10 mouse cellular contexts compared by ENCODE assay signal in the genomic region with DNA sequence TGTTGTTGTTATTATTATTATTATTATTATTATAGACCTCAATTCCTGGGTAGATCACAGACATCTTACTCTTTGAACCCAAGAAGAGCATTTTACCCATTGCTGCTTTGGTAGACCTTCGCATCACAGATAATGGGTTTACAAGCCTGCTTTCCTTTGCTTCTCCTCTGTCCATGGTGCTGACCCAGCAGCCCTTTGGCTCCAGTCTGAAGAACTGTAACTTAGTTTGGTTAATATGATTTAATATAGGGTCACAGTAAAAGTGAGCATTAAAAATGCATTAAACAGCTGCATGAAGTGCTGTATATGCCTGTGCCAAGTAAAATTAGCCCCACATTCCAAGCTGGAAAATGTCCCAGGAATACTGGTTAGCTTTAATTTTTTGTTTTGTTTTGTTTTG. TPM values are rescaled to one million over a fixed set of nuclear protein-coding genes. Genes with fewer than 3 reads are reported as not detected.
DNase-seq lines count a peak whose midpoint lies in the region; ATAC-seq and TF ChIP-seq lines count a peak whose summit lies in the region.
"Had no signal": no experiment of that assay in that cellular context is flagged by ENCODE, and none has a peak within 500 bp of the region (broad histone marks: within the 10 kb centered on the region; RNA-seq: fewer than 3 reads in every experiment).

No protein-coding gene starts in this region.

- DNase-seq in CD4-positive, CD25-positive, alpha-beta regulatory T cell, adult 2 months (ENCODE audit: low read depth, low spot score) = peak; percentile 7
- DNase-seq in urinary bladder, postnatal 14 days (ENCODE audit: low spot score) = peak; percentile 67
- DNase-seq in urinary bladder, postnatal 10 days (ENCODE audit: low spot score) = no peak
- peak; percentile 38 for DNase-seq in liver, embryonic 11.5 days (ENCODE audit: low spot score)
- DNase-seq in left cerebral cortex, postnatal 36 days (ENCODE audit: low spot score in 2 of 2) = no peak
- DNase-seq in layer of hippocampus, adult 2 months (ENCODE audit: low spot score in 2 of 2) = no peak
- DNase-seq in midbrain, postnatal 0 days (ENCODE audit: low spot score) = no peak

- TF ChIP-seq CTCF in layer of hippocampus, adult 2 months (conservative IDR thresholded peaks at IDR 0.05) = no peak
- TF ChIP-seq CTCF in midbrain, postnatal 0 days (IDR thresholded peaks at IDR 0.05) = no peak

- peaks cover 12% of the 10 kb centered on the region for H3K27me3 ChIP-seq in liver, embryonic 11.5 days (replicated peaks; ENCODE audit: control insufficient read depth, insufficient read depth, low read length)
- H3K27me3 ChIP-seq in midbrain, postnatal 0 days (ENCODE audit: insufficient read depth, low read length) = no peaks in the 10 kb centered on the region

- H3K27ac ChIP-seq in liver, embryonic 11.5 days (ENCODE audit: low read depth, low read length) = no peak overlapping the region
- H3K27ac ChIP-seq in layer of hippocampus, adult 2 months = no peak overlapping the region
- H3K27ac ChIP-seq in midbrain, postnatal 0 days (ENCODE audit: low read depth, low read length) = no peak overlapping the region
- H3K27ac ChIP-seq: macrophage had no signal

- no peaks in the 10 kb centered on the region for H3K36me3 ChIP-seq in liver, embryonic 11.5 days (ENCODE audit: control insufficient read depth, insufficient read depth, low read length)
- H3K36me3 ChIP-seq in midbrain, postnatal 0 days (ENCODE audit: insufficient read depth, low read length) = no peaks in the 10 kb centered on the region

- no peak overlapping the region for H3K4me3 ChIP-seq in liver, embryonic 11.5 days (ENCODE audit: low read depth, low read length)
- H3K4me3 ChIP-seq in layer of hippocampus, adult 2 months = no peak overlapping the region
- H3K4me3 ChIP-seq in midbrain, postnatal 0 days (ENCODE audit: low read depth, low read length) = no peak overlapping the region
- H3K4me3 ChIP-seq: erythroblast, embryonic 14.5 days had no signal

- ATAC-seq in CD4-positive, CD25-positive, alpha-beta regulatory T cell, adult 4 months = no peak
- ATAC-seq in liver, embryonic 11.5 days (replicated peaks; ENCODE audit: low FRiP score) = no peak
- no peak for ATAC-seq in midbrain, postnatal 0 days (ENCODE audit: low FRiP score)

- H3K4me1 ChIP-seq in liver, embryonic 11.5 days (replicated peaks; ENCODE audit: control insufficient read depth, insufficient read depth, low read length) = no peaks in the 10 kb centered on the region; the same call in 1 of the 2 replicates
- peaks cover 7% of the 10 kb centered on the region; the same call in 1 of the 2 replicates for H3K4me1 ChIP-seq in midbrain, postnatal 0 days (ENCODE audit: insufficient read depth, low read length)

- intact Hi-C loops in left cerebral cortex, postnatal 36 days (cut with DNase I) = no loop called here

- 17% methylated on average over 1 of the region's 1 CpGs for WGBS in liver, embryonic 11.5 days
- 56% methylated on average over 1 of the region's 1 CpGs for WGBS in midbrain, postnatal 0 days

- H3K9ac ChIP-seq in liver, embryonic 11.5 days (ENCODE audit: low read depth, low read length) = no peak overlapping the region
- H3K9ac ChIP-seq in midbrain, postnatal 0 days (replicated peaks; ENCODE audit: low read length, poor library complexity, severe bottlenecking) = no peak overlapping the region

- no peaks in the 10 kb centered on the region; the same call in 1 of the 2 replicates for H3K9me3 ChIP-seq in liver, embryonic 11.5 days (ENCODE audit: control insufficient read depth, low read length)
- no peaks in the 10 kb centered on the region for H3K9me3 ChIP-seq in midbrain, postnatal 0 days (ENCODE audit: low read length)

- H3K4me2 ChIP-seq in liver, embryonic 11.5 days = no peak overlapping the region
- H3K4me2 ChIP-seq in midbrain, postnatal 0 days (ENCODE audit: low read depth, low read length, poor library complexity, severe bottlenecking) = no peak overlapping the region

RNA-seq across cellular contexts. Expression of a gene that starts 3.1 kb away (rescaled TPM):
- polyA plus RNA-seq in CD4-positive, CD25-positive, alpha-beta regulatory T cell, adult 4 months (2017; shearing (Covaris generic)) = under 1 TPM in 1 of 2 experiments, not detected in 1; 0.04 TPM
- 0.90 and 0.93 TPM in 2 replicates for polyA plus RNA-seq in liver, embryonic 11.5 days (2014; fragmentation: Nextera tagmentation; extraction: Ambion mirVana)
- 10 to 100 TPM; 16.4 to 24.7 TPM for total RNA-seq in left cerebral cortex, postnatal 36 days (2021)
- total RNA-seq in layer of hippocampus, adult 2 months (2021) = 10 to 100 TPM; 19.9 to 25.8 TPM
- 21.1 and 28.0 TPM in 2 replicates for total RNA-seq in midbrain, postnatal 0 days (2014; rRNA removed)
- polyA plus RNA-seq in midbrain, postnatal 0 days (2015; fragmentation: Nextera tagmentation; extraction: Ambion mirVana) = 8.4 and 11.2 TPM in 2 replicates
- polyA plus RNA-seq: erythroblast, embryonic 14.5 days; macrophage had no signal

RNA-seq across cellular contexts. Expression of a gene that starts 41.3 kb away (rescaled TPM):
- not detected for polyA plus RNA-seq in CD4-positive, CD25-positive, alpha-beta regulatory T cell, adult 4 months (2017; shearing (Covaris generic))
- 2.5 and 3.5 TPM in 2 replicates for polyA plus RNA-seq in liver, embryonic 11.5 days (2014; fragmentation: Nextera tagmentation; extraction: Ambion mirVana)
- total RNA-seq in left cerebral cortex, postnatal 36 days (2021) = not detected
- total RNA-seq in layer of hippocampus, adult 2 months (2021) = not detected
- total RNA-seq in midbrain, postnatal 0 days (2014; rRNA removed) = not detected in 2 replicates
- polyA plus RNA-seq in midbrain, postnatal 0 days (2015; fragmentation: Nextera tagmentation; extraction: Ambion mirVana) = not detected in 2 replicates
- polyA plus RNA-seq: erythroblast, embryonic 14.5 days; macrophage had no signal

Comparison
In these comparisons a context has a peak if more than half of its experiments do, and no peak if none do; other contexts are left out.
1. DNase-seq: peak in CD4-positive, CD25-positive, alpha-beta regulatory T cell, adult 2 months (single experiment), urinary bladder, postnatal 14 days (single experiment) and liver, embryonic 11.5 days (single experiment); none in urinary bladder, postnatal 10 days (single experiment), left cerebral cortex, postnatal 36 days (0 of 2), layer of hippocampus, adult 2 months (0 of 2) and midbrain, postnatal 0 days (single experiment).